Mouse (Mus musculus): Measurements from ENCODE around the gene Bsdc1. TPM values are rescaled to one million over a fixed set of nuclear protein-coding genes. Genes with fewer than 3 reads are reported as not detected.
"Not testable (repeated sequence)": the region's sequence is repeated elsewhere in the genome, so short reads cannot be mapped to it uniquely, and the experiment has no call there.

Gene Bsdc1
- total and polyA plus RNA-seq, 3 experiments, result 21.3 to 50.3 (median 48.8) TPM

DNA sequence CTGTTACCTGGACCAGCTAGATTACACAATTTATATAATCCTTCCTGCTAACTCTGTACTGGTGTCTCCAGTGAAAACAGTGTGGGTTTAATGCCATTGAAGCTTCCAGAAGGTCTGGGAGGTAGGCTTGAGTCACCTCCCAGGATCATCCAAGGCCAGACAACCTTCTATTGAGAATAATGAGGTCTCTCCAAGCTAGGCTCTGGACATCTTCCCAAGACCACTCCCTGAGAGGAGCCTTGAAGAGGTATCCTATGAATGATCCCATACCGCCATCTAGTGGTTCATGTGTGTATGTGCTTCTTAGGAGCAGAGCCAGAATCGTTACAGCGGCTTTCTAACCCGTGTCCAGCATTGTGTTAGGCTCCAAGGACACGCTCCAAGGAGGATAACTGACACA lies 6.1 kb upstream of the Bsdc1 start:
- WGBS, result under 1% methylated on average over 5 of the region's 5 CpGs
- H3K79me2 ChIP-seq (replicated peaks; ENCODE audit: control insufficient read depth, insufficient read depth, low read length), result no peaks in the 10 kb centered on the region

DNA sequence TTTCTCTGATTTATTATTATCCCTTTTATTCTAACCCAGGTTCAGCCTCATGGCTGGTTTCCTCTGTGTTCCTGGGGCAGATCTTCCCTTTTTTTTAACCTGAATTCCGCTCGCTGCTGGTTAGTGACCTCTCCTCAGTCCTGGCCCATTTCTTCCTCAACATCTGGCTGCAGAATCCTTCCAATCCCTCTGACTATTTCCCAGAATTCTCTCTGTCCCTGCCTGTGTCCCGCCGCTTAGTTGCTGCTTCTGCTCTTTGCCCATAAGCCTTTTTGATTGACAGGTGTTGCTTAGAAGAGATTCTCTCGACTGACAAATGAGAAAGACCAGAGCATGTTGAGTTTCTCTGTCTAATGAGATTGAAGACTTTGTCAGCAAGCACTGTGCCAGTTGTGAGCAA lies 5.3 kb upstream of the Bsdc1 start:
- Histone ChIP-seq H3K27ac (no peak overlapping the region), H3K4me1 (ENCODE audit: control insufficient read depth, insufficient read depth, low read length) (peaks cover 3% of the 10 kb centered on the region; the same call in 1 of the 2 replicates), H3K27me3 (ENCODE audit: control insufficient read depth, insufficient read depth, low read length) (no peaks in the 10 kb centered on the region), H3K36me3 (ENCODE audit: control insufficient read depth, insufficient read depth, low read length) (no peaks in the 10 kb centered on the region), H3K79me2 (replicated peaks; ENCODE audit: control insufficient read depth, insufficient read depth, low read length) (no peaks in the 10 kb centered on the region), H3K4me3 (no peak overlapping the region), H3K9ac (ENCODE audit: low read depth, low read length) (no peak overlapping the region)
- WGBS, result 38% methylated on average over 5 of the region's 5 CpGs
- TF ChIP-seq POLR2A (IDR thresholded peaks at IDR 0.05; ENCODE audit: insufficient read depth, low read depth, low read length) (no peak), CTCF (IDR thresholded peaks at IDR 0.05) (no peak), EP300 (IDR thresholded peaks at IDR 0.05; ENCODE audit: insufficient read depth, low read depth, low read length) (no peak)
- intact Hi-C loops (cut with DNase I), result loop anchor here (5.0 kb wide), 1 partner anchor 324 kb away; no protein-coding TSS in a partner anchor
- DNase-seq, result no peak

More for the DNA sequence above, 6.1 kb upstream of the Bsdc1 start:
- DNase-seq, result peak; percentile 45 to 64
- H3K9ac ChIP-seq (ENCODE audit: low read depth, low read length), result no peak overlapping the region
- no peak overlapping the region for H3K4me3 ChIP-seq
- intact Hi-C loops (cut with DNase I), result loop anchor here (1.0 to 5.0 kb wide), 2 partner anchors 105 to 323 kb away; no protein-coding TSS in a partner anchor
- H3K27ac ChIP-seq, result no peak overlapping the region
- TF ChIP-seq POLR2A (IDR thresholded peaks at IDR 0.05; ENCODE audit: insufficient read depth, low read depth, low read length), result no peak
- no peak; the same call in 1 of the 2 replicates for TF ChIP-seq CTCF (IDR thresholded peaks at IDR 0.05)
- TF ChIP-seq EP300 (IDR thresholded peaks at IDR 0.05; ENCODE audit: insufficient read depth, low read depth, low read length), result peak; percentile 88
- H3K36me3 ChIP-seq (ENCODE audit: control insufficient read depth, insufficient read depth, low read length), result no peaks in the 10 kb centered on the region
- peaks cover 3% of the 10 kb centered on the region; the same call in 1 of the 2 replicates for H3K4me1 ChIP-seq (ENCODE audit: control insufficient read depth, insufficient read depth, low read length)
- no peaks in the 10 kb centered on the region for H3K27me3 ChIP-seq (ENCODE audit: control insufficient read depth, insufficient read depth, low read length)

DNA sequence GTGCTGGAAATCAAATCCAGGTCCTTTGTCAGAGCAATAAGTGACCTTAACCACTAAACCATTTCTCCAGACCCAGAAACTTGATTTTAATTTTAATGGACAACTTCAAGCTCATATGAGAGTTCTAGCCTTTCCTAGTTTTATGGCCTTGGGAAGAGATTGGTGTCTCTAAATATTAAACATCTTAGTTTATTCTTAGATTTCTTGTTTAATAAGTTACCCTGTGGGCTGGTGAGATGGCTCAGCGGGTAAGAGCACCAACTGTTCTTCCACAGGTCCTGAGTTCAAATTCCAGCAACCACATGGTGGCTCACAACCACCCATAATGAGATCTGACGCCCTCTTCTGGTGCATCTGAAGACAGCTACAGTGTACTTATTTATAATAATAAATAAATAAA lies 4.1 kb upstream of the Bsdc1 start:
- not testable (repeated sequence) for DNase-seq; H3K36me3 ChIP-seq (ENCODE audit: control insufficient read depth, insufficient read depth, low read length); H3K9ac ChIP-seq (ENCODE audit: low read depth, low read length); H3K27ac ChIP-seq; H3K27me3 ChIP-seq (ENCODE audit: control insufficient read depth, insufficient read depth, low read length); H3K4me1 ChIP-seq (ENCODE audit: control insufficient read depth, insufficient read depth, low read length); H3K4me3 ChIP-seq; H3K79me2 ChIP-seq (replicated peaks; ENCODE audit: control insufficient read depth, insufficient read depth, low read length)
- 66% methylated on average over 2 of the region's 2 CpGs for WGBS
- intact Hi-C loops (cut with DNase I), result loop anchor here (5.0 kb wide), 1 partner anchor 325 kb away; no protein-coding TSS in a partner anchor

DNA sequence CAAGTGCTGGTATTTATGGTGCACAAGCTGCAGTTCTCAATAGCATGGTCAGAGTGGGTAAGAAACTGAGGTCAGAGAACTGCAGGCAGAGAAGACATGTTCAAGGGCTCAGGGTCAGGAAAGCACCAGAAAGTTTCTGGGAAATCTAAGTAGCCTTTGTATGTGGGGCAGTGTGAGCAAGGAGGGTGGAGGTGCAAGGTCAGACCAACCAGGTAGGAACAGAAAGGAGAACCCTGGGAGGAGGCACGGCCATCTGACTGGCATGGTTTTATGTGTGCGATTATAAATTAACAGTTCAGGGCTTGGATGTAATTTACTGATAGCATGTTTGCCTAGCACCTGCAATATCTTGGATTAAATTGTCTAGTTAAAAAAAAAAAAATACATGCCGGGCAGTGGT lies 1.7 kb upstream of the Bsdc1 start:
- H3K36me3 ChIP-seq (ENCODE audit: control insufficient read depth, insufficient read depth, low read length), result no peaks in the 10 kb centered on the region
- no peak for DNase-seq
- H3K79me2 ChIP-seq (replicated peaks; ENCODE audit: control insufficient read depth, insufficient read depth, low read length), result no peaks in the 10 kb centered on the region
- intact Hi-C loops (cut with DNase I), result loop anchor here (2.0 to 5.0 kb wide), 3 partner anchors 125 to 327 kb away; partner anchors contain the start of genes Rbbp4, S100pbp, Yars and Zbtb8os
- peaks cover 3% of the 10 kb centered on the region; the same call in 1 of the 2 replicates for H3K4me1 ChIP-seq (ENCODE audit: control insufficient read depth, insufficient read depth, low read length)
- no peak overlapping the region for H3K9ac ChIP-seq (ENCODE audit: low read depth, low read length)
- H3K27me3 ChIP-seq (ENCODE audit: control insufficient read depth, insufficient read depth, low read length), result no peaks in the 10 kb centered on the region
- no peak overlapping the region for H3K4me3 ChIP-seq
- 88% methylated on average over 3 of the region's 3 CpGs for WGBS
- TF ChIP-seq POLR2A (IDR thresholded peaks at IDR 0.05; ENCODE audit: insufficient read depth, low read depth, low read length), result no peak
- TF ChIP-seq CTCF (IDR thresholded peaks at IDR 0.05), result no peak
- TF ChIP-seq EP300 (IDR thresholded peaks at IDR 0.05; ENCODE audit: insufficient read depth, low read depth, low read length), result no peak
- H3K27ac ChIP-seq, result no peak overlapping the region

DNA sequence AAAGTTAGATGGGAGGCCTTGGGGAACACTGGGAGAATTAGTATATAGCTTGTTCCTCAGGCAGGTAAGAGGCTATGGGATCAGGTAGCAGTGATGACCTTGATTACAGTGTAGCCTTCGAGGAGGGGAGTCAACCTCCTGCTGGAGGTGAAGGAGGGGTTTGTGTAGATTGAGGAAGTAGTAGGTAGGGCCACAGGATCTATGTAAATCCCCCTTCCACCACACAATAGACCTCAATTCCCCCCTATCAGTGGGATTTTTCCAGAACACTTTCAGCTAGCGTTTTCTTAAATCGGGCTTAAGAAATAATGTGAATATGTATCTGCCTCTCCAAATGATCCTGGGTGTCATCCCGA lies 576 bp upstream of the Bsdc1 start:
- no peaks in the 10 kb centered on the region for H3K79me2 ChIP-seq (replicated peaks; ENCODE audit: control insufficient read depth, insufficient read depth, low read length)
- no peaks in the 10 kb centered on the region; the same call in 1 of the 2 replicates for H3K4me1 ChIP-seq (ENCODE audit: control insufficient read depth, insufficient read depth, low read length)
- H3K9ac ChIP-seq (ENCODE audit: low read depth, low read length), result peak overlapping the region; percentile 45
- peak overlapping the region; percentile 89 for H3K27ac ChIP-seq
- WGBS, result 0% methylated on average over 4 of the region's 4 CpGs
- H3K27me3 ChIP-seq (ENCODE audit: control insufficient read depth, insufficient read depth, low read length), result no peaks in the 10 kb centered on the region
- intact Hi-C loops (cut with DNase I), result loop anchor here (2.0 to 5.0 kb wide), 2 partner anchors 126 to 274 kb away; partner anchors contain the start of genes Rbbp4, S100pbp, Yars and Zbtb8os
- DNase-seq, result no peak
- peak overlapping the region; percentile 53 for H3K4me3 ChIP-seq
- no peak for TF ChIP-seq POLR2A (IDR thresholded peaks at IDR 0.05; ENCODE audit: insufficient read depth, low read depth, low read length)
- TF ChIP-seq CTCF (IDR thresholded peaks at IDR 0.05), result no peak
- no peak for TF ChIP-seq EP300 (IDR thresholded peaks at IDR 0.05; ENCODE audit: insufficient read depth, low read depth, low read length)
- H3K36me3 ChIP-seq (ENCODE audit: control insufficient read depth, insufficient read depth, low read length), result no peaks in the 10 kb centered on the region

DNA sequence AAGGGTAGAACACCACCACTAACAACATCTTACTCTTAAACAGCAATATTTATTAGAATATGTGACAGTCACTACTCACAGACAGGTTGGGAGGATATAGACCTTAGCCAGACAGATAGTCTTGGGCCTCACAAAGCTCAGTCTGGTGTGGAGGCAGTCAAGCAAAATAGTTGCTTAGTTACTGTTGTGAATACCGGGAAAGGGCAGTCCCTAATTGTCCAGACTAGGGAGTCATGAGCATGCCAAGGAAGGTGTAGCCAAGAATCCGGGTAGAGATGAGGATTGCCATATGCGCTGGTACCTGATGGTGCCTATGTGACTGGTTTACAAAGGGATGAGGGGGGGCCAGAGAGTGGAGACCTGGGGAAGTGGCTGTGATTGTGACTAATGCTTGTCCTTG lies 737 bp downstream of the Bsdc1 start:
- Histone ChIP-seq H3K4me3 (peak overlapping the region; percentile 98), H3K79me2 (replicated peaks; ENCODE audit: control insufficient read depth, insufficient read depth, low read length) (no peaks in the 10 kb centered on the region), H3K27me3 (ENCODE audit: control insufficient read depth, insufficient read depth, low read length) (no peaks in the 10 kb centered on the region), H3K36me3 (ENCODE audit: control insufficient read depth, insufficient read depth, low read length) (no peaks in the 10 kb centered on the region), H3K27ac (peak overlapping the region; percentile 95), H3K9ac (ENCODE audit: low read depth, low read length) (peak overlapping the region; percentile 93), H3K4me1 (ENCODE audit: control insufficient read depth, insufficient read depth, low read length) (no peaks in the 10 kb centered on the region; the same call in 1 of the 2 replicates)
- whole genome bisulfite sequencing, result 24% methylated on average over 3 of the region's 3 CpGs
- no peak for DNase-seq
- intact Hi-C loops (cut with DNase I), result loop anchor here (5.0 kb wide), 1 partner anchor 275 kb away; the partner anchor contains the start of genes S100pbp and Yars
- TF ChIP-seq EP300 (IDR thresholded peaks at IDR 0.05; ENCODE audit: insufficient read depth, low read depth, low read length) (no peak), POLR2A (IDR thresholded peaks at IDR 0.05; ENCODE audit: insufficient read depth, low read depth, low read length) (no peak), CTCF (IDR thresholded peaks at IDR 0.05) (no peak)

Data from heart, adult 2 months (tissue).